Mouse (Mus musculus): Measurements from ENCODE around the gene Chst12.

The Chst12 gene

GRCm38 (mm10) chr5:140517159-140517920 is 12.0 kb downstream of the Chst12 start:
- no peak for DNase-seq (ENCODE audit: low spot score in 2 of 2)

DNA sequence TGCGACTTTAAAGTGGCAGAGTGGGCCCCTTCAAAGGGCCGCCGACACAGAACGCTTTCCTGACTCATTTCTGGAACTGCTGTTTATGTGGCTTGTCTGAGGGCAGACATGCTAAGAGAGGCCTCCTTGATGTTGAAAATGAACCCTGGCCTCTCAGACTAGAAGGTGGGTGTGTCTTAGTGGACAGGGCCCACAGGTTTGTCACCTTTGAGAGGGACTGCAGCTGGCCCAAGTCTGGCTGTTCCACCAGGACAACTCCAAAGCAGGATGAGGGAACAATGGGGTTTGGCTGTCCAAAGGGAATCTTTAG is 12.5 kb downstream of the Chst12 start:
- no peak for DNase-seq (ENCODE audit: low spot score in 2 of 2)

- DNase-seq (ENCODE audit: low spot score in 2 of 2), result no peak
Measured at GRCm38 (mm10) chr5:140521196-140521595, 15.8 kb downstream of the Chst12 start.

DNA sequence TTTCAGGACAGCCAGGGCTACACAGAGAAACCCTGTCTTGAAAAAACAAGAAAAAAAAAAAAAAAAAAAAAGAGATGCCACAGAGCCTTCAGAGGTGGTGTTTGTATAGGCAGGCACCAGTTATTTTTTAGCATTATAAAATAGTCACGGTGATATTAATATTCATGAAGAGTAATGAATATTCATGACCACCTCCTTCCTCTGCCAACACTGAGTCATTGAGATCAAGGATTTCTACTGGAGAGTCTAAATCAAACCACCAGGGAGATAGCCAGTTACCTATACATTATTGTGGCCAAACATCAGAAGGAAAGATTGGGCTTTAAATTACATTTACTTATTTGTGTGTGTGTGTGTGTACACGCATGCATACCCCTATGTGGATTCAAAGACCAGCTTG is 21.4 kb downstream of the Chst12 start:
- no peak for DNase-seq (ENCODE audit: low spot score in 2 of 2)

GRCm38 (mm10) chr5:140538111-140538683 is 32.8 kb downstream of the Chst12 start:
- DNase-seq (ENCODE audit: low spot score in 2 of 2), result no peak

- DNase-seq (ENCODE audit: low spot score in 2 of 2), result peak; percentile 67 to 77
Measured at GRCm38 (mm10) chr5:140540106-140540505, 34.8 kb downstream of the Chst12 start.

- no peak for DNase-seq (ENCODE audit: low spot score in 2 of 2)
Measured at GRCm38 (mm10) chr5:140542811-140543575, 37.6 kb downstream of the Chst12 start.

- no peak for DNase-seq (ENCODE audit: low spot score in 2 of 2)
Measured at GRCm38 (mm10) chr5:140545651-140546050, 40.3 kb downstream of the Chst12 start.

- no peak for DNase-seq (ENCODE audit: low spot score in 2 of 2)
Measured at GRCm38 (mm10) chr5:140546332-140546731, 41.0 kb downstream of the Chst12 start.

GRCm38 (mm10) chr5:140549306-140550047 is 44.1 kb downstream of the Chst12 start:
- DNase-seq (ENCODE audit: low spot score in 2 of 2), result no peak

DNA sequence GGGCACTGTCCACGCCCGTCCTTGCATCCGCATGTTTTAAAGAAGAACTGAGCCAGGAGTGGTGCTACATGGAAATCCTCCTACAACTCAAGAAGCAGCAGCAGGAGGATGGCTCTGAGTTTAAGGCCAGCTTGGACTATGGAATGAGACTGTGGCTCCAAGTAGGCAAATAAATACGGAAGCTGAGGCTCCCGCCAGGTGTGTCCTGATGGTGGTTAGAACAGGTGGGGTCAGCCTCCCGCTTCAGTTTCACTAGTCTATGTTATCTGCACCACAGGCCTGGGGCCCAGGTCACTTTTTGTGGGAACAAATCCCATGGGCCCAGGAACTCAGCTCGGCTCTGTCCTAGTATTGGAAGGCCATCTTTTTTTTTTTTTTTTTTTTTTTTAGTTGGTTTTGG is 48.4 kb downstream of the Chst12 start:
- DNase-seq (ENCODE audit: low spot score in 2 of 2), result no peak

DNA sequence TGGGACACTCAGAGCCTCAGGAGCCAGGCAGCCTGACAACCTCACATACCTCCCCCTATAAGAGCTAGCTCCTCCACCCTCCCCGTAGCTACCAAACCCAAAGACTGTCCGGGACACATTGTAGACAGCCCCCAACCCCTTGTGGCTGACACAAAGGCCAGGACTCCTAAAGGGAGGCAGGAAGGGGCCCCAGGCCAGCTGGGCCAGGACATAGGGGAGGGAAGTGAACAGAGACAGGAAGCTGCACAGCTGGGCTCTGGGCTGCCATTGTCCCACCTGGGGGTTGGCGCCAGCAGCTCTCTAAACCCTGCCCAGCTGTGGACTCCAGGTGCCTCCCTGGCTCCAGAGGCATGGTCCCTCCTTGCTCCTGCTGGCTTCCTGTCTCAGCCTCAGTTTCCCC is 51.5 kb downstream of the Chst12 start:
- no peak for DNase-seq (ENCODE audit: low spot score in 2 of 2)

DNA sequence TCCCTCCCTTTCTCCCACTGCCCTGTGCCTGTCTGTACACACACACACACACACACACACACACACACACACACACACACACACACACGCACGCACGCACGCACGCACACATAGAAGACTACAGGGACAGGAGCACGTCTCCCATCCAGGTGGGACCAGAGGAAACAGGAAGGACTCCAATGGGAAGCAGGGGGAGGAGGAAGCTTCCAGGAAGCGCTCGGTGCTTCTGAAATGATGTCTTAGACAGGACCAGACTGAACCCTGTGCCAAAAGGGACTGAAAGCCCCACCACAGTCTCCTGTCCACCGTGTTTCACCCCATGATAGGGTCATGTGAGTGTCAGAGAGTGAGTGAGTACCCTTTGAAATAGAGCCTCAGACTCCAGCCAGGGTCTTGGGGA is 57.3 kb downstream of the Chst12 start:
- DNase-seq (ENCODE audit: low spot score in 2 of 2), result no peak

DNA sequence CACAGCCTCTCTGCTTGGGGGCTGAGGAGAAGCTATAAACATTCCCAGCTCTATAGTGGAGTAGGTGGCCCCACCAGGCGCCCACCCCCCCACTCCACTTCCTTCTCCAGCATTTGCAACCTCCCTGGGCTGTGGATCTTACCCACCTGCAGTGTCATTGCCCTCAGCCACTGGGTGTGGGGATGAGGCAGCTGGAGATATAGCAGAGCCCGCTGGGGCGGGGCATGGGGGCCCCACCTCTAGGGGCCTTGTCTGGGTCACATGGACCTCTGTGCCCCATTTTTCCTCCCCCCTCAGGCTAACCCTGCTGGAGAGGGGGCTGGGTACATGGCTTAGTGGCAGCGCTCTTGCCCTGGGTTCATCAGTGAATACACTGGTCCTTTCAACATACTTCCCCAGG is 59.5 kb downstream of the Chst12 start, which contains the start of gene Grifin:
Grifin (minus strand) TSS at position 176 of the 400 bp plus-strand sequence.
- no peak for DNase-seq (ENCODE audit: low spot score in 2 of 2)

- DNase-seq (ENCODE audit: low spot score in 2 of 2), result no peak
Measured at GRCm38 (mm10) chr5:140565451-140565850, 60.1 kb downstream of the Chst12 start.

GRCm38 (mm10) chr5:140565856-140566255 is 60.5 kb downstream of the Chst12 start:
- peak; percentile 64 to 65 for DNase-seq (ENCODE audit: low spot score in 2 of 2)

DNA sequence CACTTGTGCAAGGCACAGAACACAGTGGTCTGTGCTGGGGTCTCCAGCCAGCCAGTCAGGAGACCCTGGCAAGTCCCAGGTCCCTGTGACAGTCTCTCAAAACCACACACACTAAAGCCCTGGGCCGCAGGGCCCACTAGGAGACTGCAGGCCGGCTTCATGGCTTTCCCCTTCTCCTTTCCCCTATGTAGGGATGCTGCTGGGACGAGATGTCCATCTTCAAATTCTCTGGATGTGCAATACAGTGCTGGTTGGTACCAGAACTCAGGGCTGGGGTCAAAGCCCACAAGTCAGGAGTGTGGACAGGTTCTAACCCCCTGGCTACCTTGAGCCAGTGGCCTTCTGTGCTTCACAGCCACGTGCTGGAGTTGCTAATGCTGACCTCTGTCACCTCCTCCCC is 60.9 kb downstream of the Chst12 start:
- DNase-seq (ENCODE audit: low spot score in 2 of 2), result no peak

GRCm38 (mm10) chr5:140567321-140567720 is 62.0 kb downstream of the Chst12 start:
- peak; percentile 87 to 91 for DNase-seq (ENCODE audit: low spot score in 2 of 2)

GRCm38 (mm10) chr5:140567751-140568150 is 62.4 kb downstream of the Chst12 start:
- no peak for DNase-seq (ENCODE audit: low spot score in 2 of 2)

DNA sequence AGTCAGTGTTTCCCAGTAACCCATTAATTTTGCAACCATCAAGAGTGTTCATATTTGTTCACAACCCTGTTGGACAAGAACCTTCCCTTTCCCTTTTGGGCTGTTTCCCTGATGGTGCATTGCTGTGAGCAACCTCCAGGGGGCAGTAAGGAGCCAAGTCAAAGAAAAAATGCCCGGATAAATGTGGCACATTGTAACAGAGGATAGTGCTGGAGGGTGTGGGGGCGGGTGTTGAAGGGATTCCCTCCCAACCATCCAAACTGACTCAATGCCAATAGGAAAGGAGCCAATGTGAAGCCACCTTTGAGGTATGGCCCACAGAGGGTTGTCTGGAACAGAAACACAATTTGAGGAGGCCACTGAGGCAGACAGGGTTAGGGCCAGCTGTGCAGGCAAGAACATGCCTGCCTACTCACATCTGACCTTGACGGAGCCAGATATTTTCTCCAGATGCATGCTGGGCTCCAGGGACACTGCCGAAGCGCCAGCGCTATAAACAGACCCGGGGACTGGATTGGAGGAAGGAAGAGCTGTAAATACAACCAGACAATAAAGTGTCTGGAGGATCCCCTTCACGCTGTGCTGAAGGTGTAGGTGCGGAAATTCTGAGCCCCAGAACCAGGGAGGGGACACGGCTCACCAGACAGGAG is 63.1 kb downstream of the Chst12 start:
- DNase-seq (ENCODE audit: low spot score in 2 of 2), result peak; percentile 55 to 70

GRCm38 (mm10) chr5:140569032-140569595 is 63.8 kb downstream of the Chst12 start:
- no peak for DNase-seq (ENCODE audit: low spot score in 2 of 2)
